Mouse (Mus musculus) midbrain, embryonic 12.5 days (tissue): ENCODE results near the gene Igsf3. TPM values are rescaled to one million over a fixed set of nuclear protein-coding genes. Genes with fewer than 3 reads are reported as not detected.

Experiments used
- ATAC-seq: fragments of 200-750 bp; cut with Nextera tagmentation; 2 replicates; pipeline ENCODE4 v1.8.0; 2017; ENCODE audit warnings: low read depth, moderate TSS enrichment, moderate library complexity; ENCODE audit not compliant: low FRiP score
- H3K27ac ChIP-seq: fragments of 300-500 bp; sonication (generic); replicated peaks from 2 replicates; pipeline ENCODE4 v1.5.1; 2016; ENCODE audit warnings: mild to moderate bottlenecking
- H3K27me3 ChIP-seq: fragments of 300-500 bp; sonication (generic); 2 replicates; pipeline ENCODE4 v1.6.1; 2016; ENCODE audit warnings: mild to moderate bottlenecking
- H3K36me3 ChIP-seq: fragments of 300-500 bp; sonication (generic); 2 replicates; pipeline ENCODE4 v1.6.1; 2016
- H3K4me1 ChIP-seq: fragments of 300-500 bp; sonication (generic); 2 replicates; pipeline ENCODE4 v1.6.1; 2016
- H3K4me2 ChIP-seq: fragments of 300-500 bp; sonication (generic); replicated peaks from 2 replicates; pipeline ENCODE4 v1.6.1; 2016; ENCODE audit warnings: mild to moderate bottlenecking, moderate library complexity
- H3K4me3 ChIP-seq: fragments of 300-500 bp; sonication (generic); 2 replicates; pipeline ENCODE4 v1.5.1; 2016; ENCODE audit warnings: mild to moderate bottlenecking
- H3K9ac ChIP-seq: fragments of 300-500 bp; sonication (generic); replicated peaks from 2 replicates; pipeline ENCODE4 v1.6.1; 2016; ENCODE audit warnings: mild to moderate bottlenecking, moderate library complexity
- H3K9me3 ChIP-seq: fragments of 300-500 bp; sonication (generic); 2 replicates; pipeline ENCODE4 v1.6.1; 2016; ENCODE audit warnings: mild to moderate bottlenecking
- WGBS: fragments of 180-500 bp; shearing (Covaris S2); methylation state at CpG from one replicate; pipeline ENCODE4 v1.1.7; 2016; 5-methylcytosine and 5-hydroxymethylcytosine counted together
- polyA plus RNA-seq: library from polyadenylated mRNA; unstranded; fragments of >200 nt; fragmentation: Nextera tagmentation; extraction: Ambion mirVana; gene quantifications from 2 replicates; pipeline ENCODE4 v1.2.1, GENCODE M21; 2016

Gene Igsf3
- polyA plus RNA-seq, 1 experiment from 2014 or later, result 53.1 TPM

- ATAC-seq, result no peak
These were observed 59.6 kb downstream of the Igsf3 start for GRCm38 (mm10) chr3:101436469-101436868.

DNA sequence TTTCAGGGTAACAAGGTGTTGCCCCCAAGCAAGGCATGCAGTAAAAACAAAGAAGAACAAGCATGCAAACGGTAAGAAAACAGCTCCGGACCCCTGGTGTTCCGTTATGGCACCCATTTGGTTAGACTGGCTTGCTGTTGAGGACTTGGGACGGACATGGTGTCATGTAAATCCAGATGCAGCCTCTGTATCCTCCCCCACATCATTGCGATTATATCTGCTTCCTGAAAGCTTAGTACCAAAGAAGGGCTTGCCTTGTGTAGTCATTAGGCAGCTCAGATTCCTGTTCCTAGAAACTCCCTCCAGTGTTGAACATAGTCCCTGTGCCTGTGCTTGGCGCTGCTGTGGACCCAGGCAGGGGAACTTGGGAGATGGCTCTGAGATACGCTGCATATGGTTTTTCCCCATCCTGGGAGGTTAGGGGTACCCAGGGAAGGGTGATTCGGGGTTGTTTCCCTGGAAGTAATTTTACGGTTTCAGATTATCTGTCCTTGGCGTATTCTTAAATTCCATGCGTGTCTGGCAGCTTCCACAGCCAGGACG, 60.2 kb downstream of the Igsf3 start:
- H3K36me3 ChIP-seq, result peaks cover 49% of the 10 kb centered on the region
- H3K27me3 ChIP-seq, result no peaks in the 10 kb centered on the region
- H3K27ac ChIP-seq, result no peak overlapping the region
- 90% methylated on average over 12 of the region's 12 CpGs for WGBS
- H3K4me1 ChIP-seq, result no peaks in the 10 kb centered on the region
- no peaks in the 10 kb centered on the region for H3K9me3 ChIP-seq
- H3K9ac ChIP-seq, result no peak overlapping the region
- ATAC-seq, result no peak
- H3K4me2 ChIP-seq, result no peak overlapping the region
- no peak overlapping the region for H3K4me3 ChIP-seq

More at GRCm38 (mm10) chr3:101436469-101436868, 59.6 kb downstream of the Igsf3 start:
- H3K4me2 ChIP-seq, result no peak overlapping the region
- 83% methylated on average over 4 of the region's 4 CpGs for WGBS
- no peak overlapping the region for H3K4me3 ChIP-seq
- peaks cover 49% of the 10 kb centered on the region for H3K36me3 ChIP-seq
- no peak overlapping the region for H3K27ac ChIP-seq
- no peaks in the 10 kb centered on the region for H3K9me3 ChIP-seq
- H3K27me3 ChIP-seq, result no peaks in the 10 kb centered on the region
- H3K9ac ChIP-seq, result no peak overlapping the region
- H3K4me1 ChIP-seq, result no peaks in the 10 kb centered on the region

- no peak; the same call in 1 of the 2 replicates for ATAC-seq
- Histone ChIP-seq H3K4me2 (no peak overlapping the region), H3K4me3 (no peak overlapping the region), H3K9ac (no peak overlapping the region), H3K27me3 (no peaks in the 10 kb centered on the region), H3K9me3 (no peaks in the 10 kb centered on the region), H3K4me1 (no peaks in the 10 kb centered on the region; the same call in 1 of the 2 replicates), H3K36me3 (peaks cover 20% of the 10 kb centered on the region), H3K27ac (peak overlapping the region; percentile 52; the same call in 1 of the 2 replicates)
- WGBS, result 69% methylated on average over 11 of the region's 11 CpGs
These were observed 66.5 kb downstream of the Igsf3 start for GRCm38 (mm10) chr3:101443265-101443881.

- H3K9me3 ChIP-seq, result no peaks in the 10 kb centered on the region
- H3K4me3 ChIP-seq, result no peak overlapping the region
- no peak overlapping the region for H3K4me2 ChIP-seq
- H3K27me3 ChIP-seq, result no peaks in the 10 kb centered on the region
- no peak overlapping the region for H3K27ac ChIP-seq
- H3K9ac ChIP-seq, result no peak overlapping the region
- peaks cover 15% of the 10 kb centered on the region for H3K36me3 ChIP-seq
- H3K4me1 ChIP-seq, result no peaks in the 10 kb centered on the region; the same call in 1 of the 2 replicates
- 81% methylated on average over 8 of the region's 8 CpGs for WGBS
- ATAC-seq, result no peak
These were observed 67.6 kb downstream of the Igsf3 start for GRCm38 (mm10) chr3:101444437-101444836.

DNA sequence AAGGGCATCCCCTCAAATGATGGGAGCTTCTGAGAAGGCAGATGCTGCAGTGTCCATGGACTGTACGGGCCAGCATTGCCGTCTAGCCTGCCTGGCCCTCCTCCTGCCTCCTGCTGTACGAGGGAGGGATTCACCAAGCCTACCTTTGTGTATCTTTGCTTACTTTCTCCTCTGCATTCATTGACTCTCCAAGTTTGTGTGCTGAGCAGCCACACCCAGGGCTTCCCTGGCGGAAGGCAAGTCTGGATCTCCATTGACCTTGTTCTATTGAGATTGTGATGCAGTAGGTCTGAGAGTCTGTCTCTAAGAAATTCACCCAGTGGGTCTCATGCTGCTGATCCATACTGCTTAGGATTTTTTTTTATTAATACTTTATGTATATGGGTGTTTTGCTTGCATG, 70.4 kb downstream of the Igsf3 start:
- H3K4me1 ChIP-seq, result no peaks in the 10 kb centered on the region; the same call in 1 of the 2 replicates
- H3K4me3 ChIP-seq, result no peak overlapping the region
- H3K27ac ChIP-seq, result no peak overlapping the region
- no peaks in the 10 kb centered on the region for H3K27me3 ChIP-seq
- H3K36me3 ChIP-seq, result peaks cover 10% of the 10 kb centered on the region
- no peak for ATAC-seq
- H3K4me2 ChIP-seq, result no peak overlapping the region
- H3K9me3 ChIP-seq, result no peaks in the 10 kb centered on the region
- WGBS, result 71% methylated on average over 4 of the region's 4 CpGs
- no peak overlapping the region for H3K9ac ChIP-seq

- Histone ChIP-seq H3K9ac (no peak overlapping the region), H3K4me2 (no peak overlapping the region), H3K9me3 (no peaks in the 10 kb centered on the region), H3K27ac (no peak overlapping the region), H3K27me3 (no peaks in the 10 kb centered on the region), H3K36me3 (peaks cover 24% of the 10 kb centered on the region), H3K4me3 (no peak overlapping the region), H3K4me1 (no peaks in the 10 kb centered on the region)
- WGBS, result 84% methylated on average over 3 of the region's 3 CpGs
- no peak for ATAC-seq
These were observed 71.9 kb downstream of the Igsf3 start for GRCm38 (mm10) chr3:101448765-101449164.

GRCm38 (mm10) chr3:101450811-101451428, 74.0 kb downstream of the Igsf3 start:
- H3K27me3 ChIP-seq, result no peaks in the 10 kb centered on the region
- H3K9me3 ChIP-seq, result no peaks in the 10 kb centered on the region
- no peak for ATAC-seq
- H3K36me3 ChIP-seq, result peaks cover 43% of the 10 kb centered on the region
- H3K4me2 ChIP-seq, result no peak overlapping the region
- H3K4me1 ChIP-seq, result no peaks in the 10 kb centered on the region
- no peak overlapping the region for H3K9ac ChIP-seq
- WGBS, result 93% methylated on average over 31 of the region's 31 CpGs
- H3K27ac ChIP-seq, result no peak overlapping the region
- H3K4me3 ChIP-seq, result no peak overlapping the region

DNA sequence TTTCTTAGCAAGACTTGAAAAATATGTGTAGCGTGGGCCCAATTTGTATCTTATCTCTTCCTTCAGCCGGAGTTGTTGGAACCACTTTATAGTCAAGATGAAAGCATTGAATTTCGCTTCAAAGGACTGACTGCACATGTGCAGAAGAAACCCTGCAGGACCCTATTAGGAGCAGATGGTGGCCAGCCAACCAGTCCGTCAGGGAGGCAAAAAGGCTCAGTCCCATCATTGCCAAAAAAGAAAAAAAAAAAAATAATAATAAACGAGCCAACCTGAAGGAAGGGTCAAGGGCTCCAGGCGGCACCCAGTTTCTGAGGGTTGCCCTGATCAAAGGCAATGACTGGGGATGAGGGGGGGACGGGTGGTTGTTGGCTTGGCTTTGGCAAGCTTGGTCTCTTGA, 83.7 kb downstream of the Igsf3 start:
- 67% methylated on average over 7 of the region's 7 CpGs for WGBS
- peak overlapping the region; percentile 81; the same call in 1 of the 2 replicates for H3K27ac ChIP-seq

GRCm38 (mm10) chr3:101461046-101461445, 84.2 kb downstream of the Igsf3 start:
- Histone ChIP-seq H3K9ac (peak overlapping the region; percentile 28; the same call in 1 of the 2 replicates), H3K9me3 (peaks cover 5% of the 10 kb centered on the region; the same call in 1 of the 2 replicates), H3K36me3 (peaks cover 40% of the 10 kb centered on the region), H3K4me1 (peaks cover 15% of the 10 kb centered on the region), H3K4me3 (no peak overlapping the region), H3K4me2 (no peak overlapping the region), H3K27ac (peak overlapping the region; percentile 81), H3K27me3 (no peaks in the 10 kb centered on the region)
- no peak for ATAC-seq
- WGBS, result 51% methylated on average over 7 of the region's 7 CpGs

More for the DNA sequence above, 83.7 kb downstream of the Igsf3 start:
- no peak for ATAC-seq
- H3K4me1 ChIP-seq, result peaks cover 15% of the 10 kb centered on the region
- H3K36me3 ChIP-seq, result peaks cover 42% of the 10 kb centered on the region
- H3K9me3 ChIP-seq, result peaks cover 5% of the 10 kb centered on the region; the same call in 1 of the 2 replicates
- no peak overlapping the region for H3K9ac ChIP-seq
- no peak overlapping the region for H3K4me3 ChIP-seq
- H3K4me2 ChIP-seq, result no peak overlapping the region
- H3K27me3 ChIP-seq, result no peaks in the 10 kb centered on the region

GRCm38 (mm10) chr3:101461816-101462215, 84.9 kb downstream of the Igsf3 start:
- no peaks in the 10 kb centered on the region for H3K27me3 ChIP-seq
- peaks cover 15% of the 10 kb centered on the region for H3K4me1 ChIP-seq
- peak; percentile 48; the same call in 1 of the 2 replicates for ATAC-seq
- H3K9me3 ChIP-seq, result peaks cover 5% of the 10 kb centered on the region; the same call in 1 of the 2 replicates
- WGBS, result 6% methylated on average over 8 of the region's 8 CpGs
- H3K9ac ChIP-seq, result peak overlapping the region; percentile 28; the same call in 1 of the 2 replicates
- peak overlapping the region; percentile 13; the same call in 1 of the 2 replicates for H3K4me2 ChIP-seq
- H3K4me3 ChIP-seq, result no peak overlapping the region
- H3K27ac ChIP-seq, result peak overlapping the region; percentile 81
- peaks cover 33% of the 10 kb centered on the region for H3K36me3 ChIP-seq

- no peaks in the 10 kb centered on the region for H3K27me3 ChIP-seq
- peaks cover 15% of the 10 kb centered on the region for H3K4me1 ChIP-seq
- peak; percentile 59 for ATAC-seq
- peaks cover 30% of the 10 kb centered on the region for H3K36me3 ChIP-seq
- peak overlapping the region; percentile 13; the same call in 1 of the 2 replicates for H3K4me2 ChIP-seq
- 23% methylated on average over 5 of the region's 5 CpGs for WGBS
- peak overlapping the region; percentile 81 for H3K27ac ChIP-seq
- H3K4me3 ChIP-seq, result no peak overlapping the region
- H3K9me3 ChIP-seq, result peaks cover 5% of the 10 kb centered on the region; the same call in 1 of the 2 replicates
- H3K9ac ChIP-seq, result no peak overlapping the region
These were observed 85.4 kb downstream of the Igsf3 start for GRCm38 (mm10) chr3:101462294-101462693.

DNA sequence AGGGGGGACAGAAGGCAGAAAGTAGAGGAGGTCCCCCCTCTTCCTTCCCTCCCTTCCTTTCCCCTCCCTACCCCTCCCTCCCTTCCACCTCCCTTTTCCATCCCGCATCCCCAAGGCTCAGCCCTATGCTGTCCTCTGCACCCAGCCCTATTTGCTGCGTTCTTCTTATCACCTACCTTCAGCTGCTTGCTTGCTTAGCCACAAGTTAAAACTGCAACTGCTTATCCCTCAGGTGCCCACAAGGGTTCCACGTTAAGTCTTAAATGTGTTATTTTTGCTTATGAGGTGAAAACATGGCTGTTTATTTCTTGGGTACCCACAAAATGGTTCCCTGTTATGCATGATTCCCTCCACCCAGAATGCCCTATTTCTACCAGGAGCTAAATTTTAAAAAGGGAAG, 86.6 kb downstream of the Igsf3 start:
- no peak overlapping the region for H3K4me2 ChIP-seq
- no peak for ATAC-seq
- H3K9me3 ChIP-seq, result peaks cover 5% of the 10 kb centered on the region; the same call in 1 of the 2 replicates
- H3K4me1 ChIP-seq, result peaks cover 15% of the 10 kb centered on the region
- H3K4me3 ChIP-seq, result no peak overlapping the region
- 88% methylated on average over 3 of the region's 3 CpGs for WGBS
- no peak overlapping the region for H3K27ac ChIP-seq
- no peak overlapping the region for H3K9ac ChIP-seq
- H3K27me3 ChIP-seq, result no peaks in the 10 kb centered on the region
- H3K36me3 ChIP-seq, result peaks cover 18% of the 10 kb centered on the region
